Mouse (Mus musculus): ENCODE measurements around the gene Afap1l2. TPM values are rescaled to one million over a fixed set of nuclear protein-coding genes. Genes with fewer than 3 reads are reported as not detected.

The Afap1l2 gene
- total RNA-seq, 2 experiments from 2014 or later = 9.0 to 11.6 TPM

- no peak for DNase-seq (ENCODE audit: low spot score in 2 of 2)
Measured at GRCm38 (mm10) chr19:56944211-56944610, 63.8 kb downstream of the Afap1l2 start.

- DNase-seq (ENCODE audit: low spot score in 2 of 2) = no peak
Measured at GRCm38 (mm10) chr19:56942216-56942615, 65.8 kb downstream of the Afap1l2 start.

GRCm38 (mm10) chr19:56940507-56940906 is 67.5 kb downstream of the Afap1l2 start:
- DNase-seq (ENCODE audit: low spot score in 2 of 2) = no peak

GRCm38 (mm10) chr19:56939826-56940225 is 68.2 kb downstream of the Afap1l2 start:
- no peak for DNase-seq (ENCODE audit: low spot score in 2 of 2)

- no peak for DNase-seq (ENCODE audit: low spot score in 2 of 2)
Measured at GRCm38 (mm10) chr19:56937911-56938310, 70.1 kb downstream of the Afap1l2 start.

- no peak for DNase-seq (ENCODE audit: low spot score in 2 of 2)
Measured at GRCm38 (mm10) chr19:56936253-56936652, 71.8 kb downstream of the Afap1l2 start.

GRCm38 (mm10) chr19:56935777-56936176 is 72.3 kb downstream of the Afap1l2 start:
- no peak for DNase-seq (ENCODE audit: low spot score in 2 of 2)

- no peak for DNase-seq (ENCODE audit: low spot score in 2 of 2)
Measured at GRCm38 (mm10) chr19:56935111-56935510, 72.9 kb downstream of the Afap1l2 start.

- no peak for DNase-seq (ENCODE audit: low spot score in 2 of 2)
Measured at GRCm38 (mm10) chr19:56933800-56934199, 74.2 kb downstream of the Afap1l2 start.

GRCm38 (mm10) chr19:56930029-56930428 is 78.0 kb downstream of the Afap1l2 start:
- no peak for DNase-seq (ENCODE audit: low spot score in 2 of 2)

GRCm38 (mm10) chr19:56929392-56929791 is 78.6 kb downstream of the Afap1l2 start:
- no peak for DNase-seq (ENCODE audit: low spot score in 2 of 2)

- DNase-seq (ENCODE audit: low spot score in 2 of 2) = no peak
Measured at GRCm38 (mm10) chr19:56921744-56922143, 86.3 kb downstream of the Afap1l2 start.

GRCm38 (mm10) chr19:56920232-56920631 is 87.8 kb downstream of the Afap1l2 start:
- DNase-seq (ENCODE audit: low spot score in 2 of 2) = no peak

- peak; percentile 68 to 89 for DNase-seq (ENCODE audit: low spot score in 2 of 2)
Measured at GRCm38 (mm10) chr19:56919628-56920027, 88.4 kb downstream of the Afap1l2 start.

- no peak for DNase-seq (ENCODE audit: low spot score in 2 of 2)
Measured at GRCm38 (mm10) chr19:56915084-56915483, 92.9 kb downstream of the Afap1l2 start.

GRCm38 (mm10) chr19:56914658-56915057 is 93.4 kb downstream of the Afap1l2 start:
- no peak for DNase-seq (ENCODE audit: low spot score in 2 of 2)

GRCm38 (mm10) chr19:56913761-56914160 is 94.3 kb downstream of the Afap1l2 start:
- DNase-seq (ENCODE audit: low spot score in 2 of 2) = no peak

- DNase-seq (ENCODE audit: low spot score in 2 of 2) = no peak
Measured at GRCm38 (mm10) chr19:56910561-56910960, 97.5 kb downstream of the Afap1l2 start.

GRCm38 (mm10) chr19:56908472-56909270 is 99.4 kb downstream of the Afap1l2 start:
- peak in 1 of 2 experiments; percentile 65 for DNase-seq (ENCODE audit: low spot score in 2 of 2)

- DNase-seq (ENCODE audit: low spot score in 2 of 2) = no peak
Measured at GRCm38 (mm10) chr19:56907850-56908249, 100.2 kb downstream of the Afap1l2 start.

- DNase-seq (ENCODE audit: low spot score in 2 of 2) = no peak
Measured at GRCm38 (mm10) chr19:56905395-56905794, 102.6 kb downstream of the Afap1l2 start.

GRCm38 (mm10) chr19:56904095-56904494 is 103.9 kb downstream of the Afap1l2 start:
- no peak for DNase-seq (ENCODE audit: low spot score in 2 of 2)

GRCm38 (mm10) chr19:56897654-56898053 is 110.4 kb downstream of the Afap1l2 start:
- DNase-seq (ENCODE audit: low spot score in 2 of 2) = no peak
